Mouse (Mus musculus): Measurements from ENCODE around the gene Klhl33.

GRCm38 (mm10) chr14:50936649-50937048, 39.3 kb upstream of the Klhl33 start:
- no peak for TF ChIP-seq POLR2AphosphoS5 (IDR thresholded peaks at IDR 0.05; ENCODE audit: insufficient replicate concordance, low read depth, low read length)
- TF ChIP-seq CTCF (IDR thresholded peaks at IDR 0.05; ENCODE audit: low read depth, low read length) = no peak
- no peak for TF ChIP-seq GATA1 (IDR thresholded peaks at IDR 0.05; ENCODE audit: borderline replicate concordance, low read length)

All from G1E (cell line).